Mouse (Mus musculus): ENCODE results near the gene Psap. TPM values are rescaled to one million over a fixed set of nuclear protein-coding genes. Genes with fewer than 3 reads are reported as not detected.
"Not testable (repeated sequence)": the region's sequence is repeated elsewhere in the genome, so short reads cannot be mapped to it uniquely, and the experiment has no call there.

Psap gene
- polyA plus RNA-seq (2012; rRNA removed) = 1,616 and 1,617 TPM in 2 replicates

GRCm38 (mm10) chr10:60277207-60278005 is at the start of gene Psap:
Gene Psap (plus strand): TSS chr10:60277627.
- no peak for DNase-seq (ENCODE audit: low read depth)

- DNase-seq (ENCODE audit: low read depth) = no peak
Measured at GRCm38 (mm10) chr10:60227666-60228065, 49.8 kb upstream of the Psap start.

- DNase-seq (ENCODE audit: low read depth) = no peak
Measured at GRCm38 (mm10) chr10:60229113-60229512, 48.3 kb upstream of the Psap start.

- peak; percentile 80 for DNase-seq (ENCODE audit: low read depth)
Measured at GRCm38 (mm10) chr10:60230321-60231088, 46.9 kb upstream of the Psap start.

- no peak for DNase-seq (ENCODE audit: low read depth)
Measured at GRCm38 (mm10) chr10:60234006-60234405, 43.4 kb upstream of the Psap start.

- DNase-seq (ENCODE audit: low read depth) = not testable (repeated sequence)
Measured at GRCm38 (mm10) chr10:60235876-60236275, 41.6 kb upstream of the Psap start.

- no peak for DNase-seq (ENCODE audit: low read depth)
Measured at GRCm38 (mm10) chr10:60237475-60238154, 39.8 kb upstream of the Psap start.

GRCm38 (mm10) chr10:60240416-60240815 is 37.0 kb upstream of the Psap start:
- no peak for DNase-seq (ENCODE audit: low read depth)

- no peak for DNase-seq (ENCODE audit: low read depth)
Measured at GRCm38 (mm10) chr10:60243941-60244340, 33.5 kb upstream of the Psap start.

- no peak for DNase-seq (ENCODE audit: low read depth)
Measured at GRCm38 (mm10) chr10:60245041-60245440, 32.4 kb upstream of the Psap start.

GRCm38 (mm10) chr10:60245635-60246034 is 31.8 kb upstream of the Psap start:
- DNase-seq (ENCODE audit: low read depth) = no peak

GRCm38 (mm10) chr10:60246519-60246918 is 30.9 kb upstream of the Psap start:
- no peak for DNase-seq (ENCODE audit: low read depth)

GRCm38 (mm10) chr10:60248345-60248744 is 29.1 kb upstream of the Psap start:
- not testable (repeated sequence) for DNase-seq (ENCODE audit: low read depth)

- DNase-seq (ENCODE audit: low read depth) = no peak
Measured at GRCm38 (mm10) chr10:60250426-60250965, 26.9 kb upstream of the Psap start.

GRCm38 (mm10) chr10:60252187-60252586 is 25.2 kb upstream of the Psap start:
- DNase-seq (ENCODE audit: low read depth) = no peak

- DNase-seq (ENCODE audit: low read depth) = peak; percentile 84
Measured at GRCm38 (mm10) chr10:60252606-60253005, 24.8 kb upstream of the Psap start.

- no peak for DNase-seq (ENCODE audit: low read depth)
Measured at GRCm38 (mm10) chr10:60256088-60256487, 21.3 kb upstream of the Psap start.

GRCm38 (mm10) chr10:60257261-60257825 is 20.1 kb upstream of the Psap start:
- DNase-seq (ENCODE audit: low read depth) = no peak

GRCm38 (mm10) chr10:60260557-60261294 is 16.7 kb upstream of the Psap start:
- no peak for DNase-seq (ENCODE audit: low read depth)

- DNase-seq (ENCODE audit: low read depth) = no peak
Measured at GRCm38 (mm10) chr10:60261530-60261929, 15.9 kb upstream of the Psap start.

- no peak for DNase-seq (ENCODE audit: low read depth)
Measured at GRCm38 (mm10) chr10:60262386-60262785, 15.0 kb upstream of the Psap start.

Data from gonadal fat pad, adult 2 months (tissue).